Mouse (Mus musculus) heart, embryonic 14.5 days (tissue): ENCODE results near the gene Acox1. TPM values are rescaled to one million over a fixed set of nuclear protein-coding genes. Genes with fewer than 3 reads are reported as not detected.

Experiments used
- ATAC-seq: fragments of 200-750 bp; cut with Nextera tagmentation; 2 replicates; pipeline ENCODE4 v1.8.0; 2017; ENCODE audit warnings: low read depth, moderate TSS enrichment; ENCODE audit not compliant: insufficient number of reproducible peaks, insufficient read depth, low FRiP score
- H3K27ac ChIP-seq, 2 experiments: fragments of 200-500 bp in 1 of 2; fragments of 300-500 bp in 1 of 2; sonication (generic) in 1 of 2; replicated peaks in 1 of 2; 2 replicates each; pipeline ENCODE4 v1.5.1; 2012 to 2014; ENCODE audit warnings: low read depth in 2 of 2, low read length in 2 of 2, control low read depth in 1 of 2, mild to moderate bottlenecking in 1 of 2, mixed read lengths in 1 of 2; ENCODE audit not compliant: control insufficient read depth in 1 of 2, insufficient read depth in 1 of 2
- H3K27me3 ChIP-seq: fragments of 300-500 bp; sonication (generic); 2 replicates; pipeline ENCODE4 v1.6.1; 2014; ENCODE audit warnings: mild to moderate bottlenecking, low read length, control low read depth; ENCODE audit not compliant: control insufficient read depth, insufficient read depth
- H3K36me3 ChIP-seq: fragments of 300-500 bp; sonication (generic); 2 replicates; pipeline ENCODE4 v1.6.1; 2014; ENCODE audit warnings: mild to moderate bottlenecking, control low read depth, low read length, mixed read lengths; ENCODE audit not compliant: control insufficient read depth, insufficient read depth
- H3K4me1 ChIP-seq, 2 experiments: fragments of 200-500 bp in 1 of 2; fragments of 300-500 bp in 1 of 2; sonication (generic) in 1 of 2; 2 replicates each; pipeline ENCODE4 v1.6.1; 2012 to 2014; ENCODE audit warnings: low read length in 2 of 2, control low read depth in 1 of 2, mixed read lengths in 1 of 2; ENCODE audit not compliant: control insufficient read depth in 2 of 2, insufficient read depth in 2 of 2
- H3K4me2 ChIP-seq: fragments of 300-500 bp; sonication (generic); 2 replicates; pipeline ENCODE4 v1.6.1; 2014; ENCODE audit warnings: mild to moderate bottlenecking, low read length
- H3K4me3 ChIP-seq, 2 experiments: fragments of 200-500 bp in 1 of 2; fragments of 300-500 bp in 1 of 2; sonication (generic) in 1 of 2; 2 replicates each; pipeline ENCODE4 v1.5.1; 2012 to 2014; ENCODE audit warnings: low read length in 2 of 2, mild to moderate bottlenecking in 2 of 2, control low read depth in 1 of 2, low read depth in 1 of 2, moderate library complexity in 1 of 2; ENCODE audit not compliant: control insufficient read depth in 1 of 2, insufficient read depth in 1 of 2
- H3K9ac ChIP-seq: fragments of 300-500 bp; sonication (generic); 2 replicates; pipeline ENCODE4 v1.6.1; 2014; ENCODE audit warnings: mild to moderate bottlenecking, low read length
- H3K9me3 ChIP-seq: fragments of 300-500 bp; sonication (generic); 2 replicates; pipeline ENCODE4 v1.6.1; 2016; ENCODE audit warnings: low read length, control low read depth; ENCODE audit not compliant: control insufficient read depth
- WGBS: fragments of 180-500 bp; shearing (Covaris S2); extraction: QIAGEN DNeasy Blood & Tissue Kit; methylation state at CpG from one replicate; pipeline ENCODE4 v1.1.7; 2014; 5-methylcytosine and 5-hydroxymethylcytosine counted together
- polyA plus RNA-seq: library from polyadenylated mRNA; unstranded; fragments of >200 nt; fragmentation: Nextera tagmentation; extraction: Ambion mirVana; gene quantifications from 2 replicates; pipeline ENCODE4 v1.2.1, GENCODE M21; 2014

Gene Acox1
- polyA plus RNA-seq, 1 experiment from 2014 or later: 36.8 TPM

- H3K27ac ChIP-seq: no peak overlapping the region
- no peaks in the 10 kb centered on the region for H3K27me3 ChIP-seq
- no peak for ATAC-seq
- H3K4me3 ChIP-seq: peak overlapping the region in 1 of 2 experiments; percentile 71; a peak in 1 of 4 replicates
- peak overlapping the region; percentile 82; the same call in 1 of the 2 replicates for H3K4me2 ChIP-seq
- peaks cover 19% of the 10 kb centered on the region for H3K36me3 ChIP-seq
- 94% methylated on average over 18 of the region's 18 CpGs for WGBS
- no peaks in the 10 kb centered on the region for H3K9me3 ChIP-seq
- H3K4me1 ChIP-seq: peaks cover 4 to 9% of the 10 kb centered on the region in 2 experiments; a peak in 3 of 4 replicates
- no peak overlapping the region for H3K9ac ChIP-seq
Measured at GRCm38 (mm10) chr11:116196866-116197583, 1.8 kb downstream of the Acox1 start.

DNA sequence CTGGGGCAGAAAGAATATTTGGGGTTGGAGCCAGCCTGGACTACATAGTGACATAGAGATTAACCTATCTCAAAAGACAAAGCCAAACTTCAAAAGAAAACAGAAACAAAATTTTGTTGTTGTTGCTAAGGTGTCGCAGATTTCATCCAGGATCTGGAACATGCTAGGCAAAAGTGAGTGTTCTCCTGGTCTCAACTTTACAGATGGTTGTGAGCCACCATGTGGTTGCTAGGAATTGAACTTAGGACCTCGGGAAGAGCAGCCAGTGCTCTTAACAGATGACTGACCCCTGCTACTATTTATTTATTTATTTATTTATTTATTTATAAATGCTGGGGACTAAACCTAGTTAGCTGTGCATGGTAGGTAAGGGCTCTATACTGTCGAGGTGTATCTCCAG is 2.5 kb downstream of the Acox1 start:
- H3K4me1 ChIP-seq: peaks cover 4 to 9% of the 10 kb centered on the region in 2 experiments; a peak in 3 of 4 replicates
- H3K9ac ChIP-seq: no peak overlapping the region
- H3K4me2 ChIP-seq: no peak overlapping the region
- H3K36me3 ChIP-seq: peaks cover 23% of the 10 kb centered on the region
- H3K4me3 ChIP-seq: no peak overlapping the region
- no peak for ATAC-seq
- 83% methylated on average over 3 of the region's 3 CpGs for WGBS
- no peaks in the 10 kb centered on the region for H3K9me3 ChIP-seq
- no peaks in the 10 kb centered on the region for H3K27me3 ChIP-seq
- no peak overlapping the region for H3K27ac ChIP-seq

- peaks cover 4 to 9% of the 10 kb centered on the region in 2 experiments; a peak in 3 of 4 replicates for H3K4me1 ChIP-seq
- no peaks in the 10 kb centered on the region for H3K9me3 ChIP-seq
- no peaks in the 10 kb centered on the region for H3K27me3 ChIP-seq
- no peak overlapping the region for H3K4me3 ChIP-seq
- no peak overlapping the region for H3K4me2 ChIP-seq
- H3K27ac ChIP-seq: peak overlapping the region in 1 of 2 experiments; percentile 54; a peak in 1 of 4 replicates
- WGBS: 68% methylated on average over 5 of the region's 5 CpGs
- no peak for ATAC-seq
- peaks cover 34% of the 10 kb centered on the region for H3K36me3 ChIP-seq
- no peak overlapping the region for H3K9ac ChIP-seq
Measured at GRCm38 (mm10) chr11:116195252-116195651, 3.6 kb downstream of the Acox1 start.

DNA sequence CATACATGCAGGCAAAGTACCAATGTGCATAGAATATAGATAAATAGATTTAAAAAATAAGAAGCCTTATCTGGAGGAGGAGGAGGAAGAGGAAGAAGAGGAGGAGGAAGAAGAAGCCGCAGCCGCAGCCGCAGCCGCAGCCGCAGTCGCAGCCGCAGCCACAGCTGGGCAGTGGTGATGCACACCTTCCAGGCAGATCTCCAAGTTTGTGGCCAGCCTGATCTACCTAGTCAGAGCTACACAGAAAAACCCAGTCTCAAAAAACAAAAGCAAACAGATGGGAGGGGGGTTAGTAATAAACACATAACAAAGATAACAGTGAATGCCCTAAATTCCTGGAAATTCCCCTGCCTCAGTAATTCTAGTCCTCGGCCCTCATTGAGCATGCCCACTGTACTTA is 4.2 kb downstream of the Acox1 start:
- Histone ChIP-seq H3K4me3 (no peak overlapping the region), H3K27me3 (no peaks in the 10 kb centered on the region), H3K36me3 (peaks cover 40% of the 10 kb centered on the region), H3K9me3 (no peaks in the 10 kb centered on the region), H3K9ac (no peak overlapping the region), H3K4me1 (peaks cover 3 to 9% of the 10 kb centered on the region in 2 experiments; a peak in 3 of 4 replicates), H3K27ac (no peak overlapping the region), H3K4me2 (no peak overlapping the region)
- 89% methylated on average over 8 of the region's 8 CpGs for WGBS
- ATAC-seq: no peak

- no peaks in the 10 kb centered on the region for H3K27me3 ChIP-seq
- no peak overlapping the region for H3K4me3 ChIP-seq
- H3K4me2 ChIP-seq: no peak overlapping the region
- H3K9ac ChIP-seq: no peak overlapping the region
- H3K36me3 ChIP-seq: peaks cover 83% of the 10 kb centered on the region
- WGBS: 50% methylated on average over 11 of the region's 11 CpGs
- no peaks in the 10 kb centered on the region for H3K9me3 ChIP-seq
- no peak for ATAC-seq
- peak overlapping the region; percentile 28 to 49; a peak in 2 of 4 replicates for H3K27ac ChIP-seq
- H3K4me1 ChIP-seq: peaks cover 3 to 7% of the 10 kb centered on the region in 2 experiments; a peak in 2 of 4 replicates
Measured at GRCm38 (mm10) chr11:116187226-116187930, 11.5 kb downstream of the Acox1 start.

- peaks cover 89% of the 10 kb centered on the region for H3K36me3 ChIP-seq
- peaks cover 3 to 7% of the 10 kb centered on the region in 2 experiments; a peak in 2 of 4 replicates for H3K4me1 ChIP-seq
- H3K4me2 ChIP-seq: no peak overlapping the region
- no peak overlapping the region for H3K9ac ChIP-seq
- WGBS: 89% methylated on average over 11 of the region's 11 CpGs
- no peak for ATAC-seq
- H3K4me3 ChIP-seq: no peak overlapping the region
- no peaks in the 10 kb centered on the region for H3K9me3 ChIP-seq
- no peaks in the 10 kb centered on the region for H3K27me3 ChIP-seq
- peak overlapping the region; percentile 28 to 32; a peak in 1 of 4 replicates for H3K27ac ChIP-seq
Measured at GRCm38 (mm10) chr11:116186360-116186759, 12.5 kb downstream of the Acox1 start.

DNA sequence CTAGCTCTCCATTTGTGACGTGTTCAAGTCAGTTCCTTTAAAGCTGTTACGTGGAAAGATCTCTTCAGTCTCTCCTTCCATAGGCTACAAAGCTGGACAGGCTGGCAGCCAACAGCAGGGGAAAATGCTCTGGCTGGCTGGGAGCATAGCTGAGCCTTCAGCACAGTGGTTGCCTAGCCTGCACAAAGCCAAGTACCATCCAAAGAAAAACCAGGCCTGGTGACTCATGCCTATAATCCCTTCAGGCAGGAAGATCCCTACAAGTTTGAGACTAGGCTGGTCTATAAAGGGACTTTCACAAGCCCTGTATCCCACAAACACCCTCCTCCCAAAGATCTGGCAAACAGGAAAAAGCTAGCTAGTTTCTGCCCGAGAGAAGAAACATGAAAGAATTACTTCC is 13.0 kb downstream of the Acox1 start:
- no peaks in the 10 kb centered on the region for H3K9me3 ChIP-seq
- H3K4me1 ChIP-seq: peaks cover 3 to 7% of the 10 kb centered on the region in 2 experiments; a peak in 2 of 4 replicates
- no peak overlapping the region for H3K4me3 ChIP-seq
- H3K27ac ChIP-seq: peak overlapping the region; percentile 28 to 32; a peak in 1 of 4 replicates
- peaks cover 86% of the 10 kb centered on the region for H3K36me3 ChIP-seq
- no peak overlapping the region for H3K4me2 ChIP-seq
- WGBS: 68% methylated on average over 3 of the region's 3 CpGs
- H3K27me3 ChIP-seq: no peaks in the 10 kb centered on the region
- no peak overlapping the region for H3K9ac ChIP-seq
- no peak for ATAC-seq
